Mouse (Mus musculus): Measurements from ENCODE around the gene Pbld1. TPM values are rescaled to one million over a fixed set of nuclear protein-coding genes. Genes with fewer than 3 reads are reported as not detected.
A peak's percentile ranks its signal among the peaks of the same experiment; 100 is the strongest.

The Pbld1 gene
- polyA plus RNA-seq, 1 experiment from 2014 or later = 0.95 TPM

- WGBS = 36% methylated on average over 5 of the region's 5 CpGs
- ATAC-seq = no peak
Observed at GRCm38 (mm10) chr10:63113027-63113604, 53.2 kb downstream of the Pbld1 start.

GRCm38 (mm10) chr10:63113716-63114360 is 53.9 kb downstream of the Pbld1 start:
- Histone ChIP-seq H3K36me3 (ENCODE audit: insufficient read depth, low read length) (no peaks in the 10 kb centered on the region), H3K4me3 (ENCODE audit: low read depth, low read length) (no peak overlapping the region), H3K4me1 (ENCODE audit: insufficient read depth, low read depth, low read length) (no peaks in the 10 kb centered on the region), H3K4me2 (replicated peaks; ENCODE audit: low read depth, low read length) (no peak overlapping the region), H3K27me3 (replicated peaks; ENCODE audit: insufficient read depth, low read length) (no peaks in the 10 kb centered on the region), H3K9ac (replicated peaks; ENCODE audit: low read depth) (no peak overlapping the region), H3K27ac (ENCODE audit: low read length) (no peak overlapping the region), H3K9me3 (ENCODE audit: low read length) (no peaks in the 10 kb centered on the region)
- ATAC-seq = no peak
- TF ChIP-seq EP300 (IDR thresholded peaks at IDR 0.05) (no peak), CTCF (IDR thresholded peaks at IDR 0.05) (no peak)
- WGBS = 77% methylated on average over 6 of the region's 6 CpGs
- no peak for DNase-seq (ENCODE audit: low spot score)

More at GRCm38 (mm10) chr10:63113027-63113604, 53.2 kb downstream of the Pbld1 start:
- Histone ChIP-seq H3K36me3 (ENCODE audit: insufficient read depth, low read length) (no peaks in the 10 kb centered on the region), H3K4me2 (replicated peaks; ENCODE audit: low read depth, low read length) (no peak overlapping the region), H3K9me3 (ENCODE audit: low read length) (no peaks in the 10 kb centered on the region), H3K4me3 (ENCODE audit: low read depth, low read length) (no peak overlapping the region), H3K4me1 (ENCODE audit: insufficient read depth, low read depth, low read length) (no peaks in the 10 kb centered on the region), H3K9ac (replicated peaks; ENCODE audit: low read depth) (no peak overlapping the region), H3K27ac (ENCODE audit: low read length) (no peak overlapping the region), H3K27me3 (replicated peaks; ENCODE audit: insufficient read depth, low read length) (no peaks in the 10 kb centered on the region)
- DNase-seq (ENCODE audit: low spot score) = peak; percentile 62
- TF ChIP-seq EP300 (IDR thresholded peaks at IDR 0.05) = no peak
- peak; percentile 51 for TF ChIP-seq CTCF (IDR thresholded peaks at IDR 0.05)

- DNase-seq (ENCODE audit: low spot score) = no peak
- TF ChIP-seq EP300 (IDR thresholded peaks at IDR 0.05) = no peak
- no peak for TF ChIP-seq CTCF (IDR thresholded peaks at IDR 0.05)
Observed at GRCm38 (mm10) chr10:63115881-63116280, 55.9 kb downstream of the Pbld1 start.

GRCm38 (mm10) chr10:63116376-63116775 is 56.4 kb downstream of the Pbld1 start:
- no peaks in the 10 kb centered on the region for H3K27me3 ChIP-seq (replicated peaks; ENCODE audit: insufficient read depth, low read length)
- no peaks in the 10 kb centered on the region for H3K4me1 ChIP-seq (ENCODE audit: insufficient read depth, low read depth, low read length)
- WGBS = 92% methylated on average over 9 of the region's 9 CpGs
- no peaks in the 10 kb centered on the region for H3K36me3 ChIP-seq (ENCODE audit: insufficient read depth, low read length)
- ATAC-seq (no peak), DNase-seq (ENCODE audit: low spot score) (no peak)
- H3K9me3 ChIP-seq (ENCODE audit: low read length) = no peaks in the 10 kb centered on the region
- no peak for TF ChIP-seq EP300 (IDR thresholded peaks at IDR 0.05)
- TF ChIP-seq CTCF (IDR thresholded peaks at IDR 0.05) = no peak
- no peak overlapping the region for H3K27ac ChIP-seq (ENCODE audit: low read length)
- H3K4me3 ChIP-seq (ENCODE audit: low read depth, low read length) = no peak overlapping the region
- H3K9ac ChIP-seq (replicated peaks; ENCODE audit: low read depth) = no peak overlapping the region
- H3K4me2 ChIP-seq (replicated peaks; ENCODE audit: low read depth, low read length) = no peak overlapping the region

More at GRCm38 (mm10) chr10:63115881-63116280, 55.9 kb downstream of the Pbld1 start:
- Histone ChIP-seq H3K4me2 (replicated peaks; ENCODE audit: low read depth, low read length) (no peak overlapping the region), H3K27ac (ENCODE audit: low read length) (no peak overlapping the region), H3K9me3 (ENCODE audit: low read length) (no peaks in the 10 kb centered on the region), H3K36me3 (ENCODE audit: insufficient read depth, low read length) (no peaks in the 10 kb centered on the region), H3K4me1 (ENCODE audit: insufficient read depth, low read depth, low read length) (no peaks in the 10 kb centered on the region), H3K4me3 (ENCODE audit: low read depth, low read length) (no peak overlapping the region), H3K9ac (replicated peaks; ENCODE audit: low read depth) (no peak overlapping the region), H3K27me3 (replicated peaks; ENCODE audit: insufficient read depth, low read length) (no peaks in the 10 kb centered on the region)
- no peak for ATAC-seq
- WGBS = 85% methylated on average over 15 of the region's 15 CpGs

- DNase-seq (ENCODE audit: low spot score) = no peak
- H3K4me2 ChIP-seq (replicated peaks; ENCODE audit: low read depth, low read length) = no peak overlapping the region
- WGBS = 89% methylated on average over 8 of the region's 8 CpGs
- no peaks in the 10 kb centered on the region for H3K27me3 ChIP-seq (replicated peaks; ENCODE audit: insufficient read depth, low read length)
- no peak overlapping the region for H3K27ac ChIP-seq (ENCODE audit: low read length)
- no peak overlapping the region for H3K9ac ChIP-seq (replicated peaks; ENCODE audit: low read depth)
- ATAC-seq = no peak
- H3K4me3 ChIP-seq (ENCODE audit: low read depth, low read length) = no peak overlapping the region
- no peaks in the 10 kb centered on the region for H3K9me3 ChIP-seq (ENCODE audit: low read length)
- no peaks in the 10 kb centered on the region for H3K4me1 ChIP-seq (ENCODE audit: insufficient read depth, low read depth, low read length)
- no peak for TF ChIP-seq CTCF (IDR thresholded peaks at IDR 0.05)
- no peak for TF ChIP-seq EP300 (IDR thresholded peaks at IDR 0.05)
- H3K36me3 ChIP-seq (ENCODE audit: insufficient read depth, low read length) = no peaks in the 10 kb centered on the region
Observed at GRCm38 (mm10) chr10:63117583-63117982, 57.6 kb downstream of the Pbld1 start.

GRCm38 (mm10) chr10:63119916-63120315 is 60.0 kb downstream of the Pbld1 start:
- H3K9me3 ChIP-seq (ENCODE audit: low read length) = no peaks in the 10 kb centered on the region
- no peak overlapping the region for H3K27ac ChIP-seq (ENCODE audit: low read length)
- TF ChIP-seq CTCF (IDR thresholded peaks at IDR 0.05) (no peak), EP300 (IDR thresholded peaks at IDR 0.05) (no peak)
- no peaks in the 10 kb centered on the region for H3K27me3 ChIP-seq (replicated peaks; ENCODE audit: insufficient read depth, low read length)
- WGBS = 68% methylated on average over 14 of the region's 14 CpGs
- no peaks in the 10 kb centered on the region for H3K36me3 ChIP-seq (ENCODE audit: insufficient read depth, low read length)
- no peak overlapping the region for H3K9ac ChIP-seq (replicated peaks; ENCODE audit: low read depth)
- H3K4me1 ChIP-seq (ENCODE audit: insufficient read depth, low read depth, low read length) = no peaks in the 10 kb centered on the region
- DNase-seq (ENCODE audit: low spot score) (no peak), ATAC-seq (no peak)
- no peak overlapping the region for H3K4me3 ChIP-seq (ENCODE audit: low read depth, low read length)
- H3K4me2 ChIP-seq (replicated peaks; ENCODE audit: low read depth, low read length) = no peak overlapping the region

Data from lung, postnatal 0 days (tissue).